Mouse (Mus musculus) stomach, postnatal 0 days (tissue): ENCODE data around the gene Rbak.

Experiments used
- CTCF ChIP-seq: IDR thresholded peaks from 2 replicates; pipeline ENCODE4 v1.5.1; 2016; ENCODE audit warnings: antibody characterized with exemption, low read depth, mild to moderate bottlenecking, moderate library complexity
- EP300 ChIP-seq: optimal IDR thresholded peaks from 2 replicates; pipeline ENCODE3; 2016; ENCODE audit warnings: antibody characterized with exemption

DNA sequence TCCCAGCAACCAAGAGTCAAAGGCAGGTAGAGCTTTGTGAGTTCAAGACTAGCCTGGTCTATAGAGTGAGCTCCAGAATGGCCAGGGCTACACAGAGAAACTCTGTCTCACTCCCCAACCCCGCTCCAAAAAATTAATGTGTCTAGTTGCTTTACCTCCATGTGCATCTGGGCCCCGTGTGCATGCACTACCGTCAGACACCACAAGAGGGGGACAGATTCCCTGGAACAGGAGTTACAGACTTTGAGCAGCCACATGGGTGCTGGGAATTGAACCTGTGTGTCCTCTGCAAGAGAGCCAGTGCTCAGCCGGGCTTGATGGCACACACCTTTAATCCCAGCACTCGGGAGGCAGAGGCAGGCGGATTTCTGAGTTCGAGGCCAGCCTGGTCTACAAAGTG is 50.2 kb downstream of the Rbak start:
- TF ChIP-seq CTCF (peak; percentile 55), EP300 (no peak)
